Mouse (Mus musculus): ENCODE measurements around the gene Gpc1. TPM values are rescaled to one million over a fixed set of nuclear protein-coding genes. Genes with fewer than 3 reads are reported as not detected.

Gpc1 gene
- polyA plus RNA-seq, 2 experiments = 75.5 to 76.2 TPM

GRCm38 (mm10) chr1:92881982-92882381 is 50.5 kb downstream of the Gpc1 start:
- H3K27me3 ChIP-seq (ENCODE audit: control insufficient read depth, insufficient read depth, low read length) = no peaks in the 10 kb centered on the region
- H3K4me2 ChIP-seq (replicated peaks; ENCODE audit: low read depth, low read length, severe bottlenecking) = no peak overlapping the region
- H3K9me3 ChIP-seq (ENCODE audit: control insufficient read depth, low read length) = no peaks in the 10 kb centered on the region
- no peak overlapping the region for H3K4me3 ChIP-seq (replicated peaks; ENCODE audit: low read length)
- DNase-seq (ENCODE audit: low spot score) (no peak), ATAC-seq (ENCODE audit: low FRiP score, low read depth) (no peak)
- 90% methylated on average over 6 of the region's 6 CpGs for WGBS
- H3K36me3 ChIP-seq (ENCODE audit: control insufficient read depth, insufficient read depth, low read length) = no peaks in the 10 kb centered on the region
- TF ChIP-seq POLR2A (IDR thresholded peaks at IDR 0.05; ENCODE audit: borderline replicate concordance, extremely low read depth, insufficient read depth, insufficient read length) = no peak
- H3K9ac ChIP-seq (ENCODE audit: low read depth, low read length, severe bottlenecking) = no peak overlapping the region
- H3K4me1 ChIP-seq (ENCODE audit: control insufficient read depth, insufficient read depth, low read length) = no peaks in the 10 kb centered on the region
- no peak overlapping the region for H3K27ac ChIP-seq (replicated peaks; ENCODE audit: low read depth, low read length)

- 73% methylated on average over 7 of the region's 7 CpGs for WGBS
- Histone ChIP-seq H3K9ac (ENCODE audit: low read depth, low read length, severe bottlenecking) (no peak overlapping the region), H3K4me3 (replicated peaks; ENCODE audit: low read length) (no peak overlapping the region), H3K36me3 (ENCODE audit: control insufficient read depth, insufficient read depth, low read length) (no peaks in the 10 kb centered on the region), H3K27ac (replicated peaks; ENCODE audit: low read depth, low read length) (no peak overlapping the region), H3K9me3 (ENCODE audit: control insufficient read depth, low read length) (no peaks in the 10 kb centered on the region), H3K27me3 (ENCODE audit: control insufficient read depth, insufficient read depth, low read length) (no peaks in the 10 kb centered on the region), H3K4me2 (replicated peaks; ENCODE audit: low read depth, low read length, severe bottlenecking) (no peak overlapping the region), H3K4me1 (ENCODE audit: control insufficient read depth, insufficient read depth, low read length) (no peaks in the 10 kb centered on the region)
- TF ChIP-seq POLR2A (IDR thresholded peaks at IDR 0.05; ENCODE audit: borderline replicate concordance, extremely low read depth, insufficient read depth, insufficient read length) = no peak
- ATAC-seq (ENCODE audit: low FRiP score, low read depth) (no peak), DNase-seq (ENCODE audit: low spot score) (no peak)
These were observed 57.6 kb downstream of the Gpc1 start for GRCm38 (mm10) chr1:92888901-92889655.

GRCm38 (mm10) chr1:92892791-92893190 is 61.3 kb downstream of the Gpc1 start:
- no peak for TF ChIP-seq POLR2A (IDR thresholded peaks at IDR 0.05; ENCODE audit: borderline replicate concordance, extremely low read depth, insufficient read depth, insufficient read length)
- no peak overlapping the region for H3K27ac ChIP-seq (replicated peaks; ENCODE audit: low read depth, low read length)
- no peaks in the 10 kb centered on the region for H3K4me1 ChIP-seq (ENCODE audit: control insufficient read depth, insufficient read depth, low read length)
- H3K4me2 ChIP-seq (replicated peaks; ENCODE audit: low read depth, low read length, severe bottlenecking) = no peak overlapping the region
- no peak overlapping the region for H3K9ac ChIP-seq (ENCODE audit: low read depth, low read length, severe bottlenecking)
- no peaks in the 10 kb centered on the region for H3K9me3 ChIP-seq (ENCODE audit: control insufficient read depth, low read length)
- ATAC-seq (ENCODE audit: low FRiP score, low read depth) (no peak), DNase-seq (ENCODE audit: low spot score) (no peak)
- 79% methylated on average over 3 of the region's 3 CpGs for WGBS
- no peak overlapping the region for H3K4me3 ChIP-seq (replicated peaks; ENCODE audit: low read length)
- H3K27me3 ChIP-seq (ENCODE audit: control insufficient read depth, insufficient read depth, low read length) = no peaks in the 10 kb centered on the region
- no peaks in the 10 kb centered on the region for H3K36me3 ChIP-seq (ENCODE audit: control insufficient read depth, insufficient read depth, low read length)

GRCm38 (mm10) chr1:92893896-92894295 is 62.5 kb downstream of the Gpc1 start:
- 82% methylated on average over 3 of the region's 3 CpGs for WGBS

GRCm38 (mm10) chr1:92895089-92895488 is 63.6 kb downstream of the Gpc1 start:
- Histone ChIP-seq H3K27me3 (ENCODE audit: control insufficient read depth, insufficient read depth, low read length) (no peaks in the 10 kb centered on the region), H3K9ac (ENCODE audit: low read depth, low read length, severe bottlenecking) (no peak overlapping the region), H3K4me2 (replicated peaks; ENCODE audit: low read depth, low read length, severe bottlenecking) (no peak overlapping the region), H3K36me3 (ENCODE audit: control insufficient read depth, insufficient read depth, low read length) (no peaks in the 10 kb centered on the region), H3K4me3 (replicated peaks; ENCODE audit: low read length) (no peak overlapping the region), H3K4me1 (ENCODE audit: control insufficient read depth, insufficient read depth, low read length) (no peaks in the 10 kb centered on the region), H3K9me3 (ENCODE audit: control insufficient read depth, low read length) (no peaks in the 10 kb centered on the region), H3K27ac (replicated peaks; ENCODE audit: low read depth, low read length) (no peak overlapping the region)
- DNase-seq (ENCODE audit: low spot score) (peak; percentile 84), ATAC-seq (ENCODE audit: low FRiP score, low read depth) (peak; percentile 70; the same call in 1 of the 2 replicates)
- 17% methylated on average over 3 of the region's 3 CpGs for WGBS
- no peak for TF ChIP-seq POLR2A (IDR thresholded peaks at IDR 0.05; ENCODE audit: borderline replicate concordance, extremely low read depth, insufficient read depth, insufficient read length)

More at GRCm38 (mm10) chr1:92893896-92894295, 62.5 kb downstream of the Gpc1 start:
- Histone ChIP-seq H3K4me3 (replicated peaks; ENCODE audit: low read length) (no peak overlapping the region), H3K9ac (ENCODE audit: low read depth, low read length, severe bottlenecking) (no peak overlapping the region), H3K4me2 (replicated peaks; ENCODE audit: low read depth, low read length, severe bottlenecking) (no peak overlapping the region), H3K27ac (replicated peaks; ENCODE audit: low read depth, low read length) (no peak overlapping the region), H3K27me3 (ENCODE audit: control insufficient read depth, insufficient read depth, low read length) (no peaks in the 10 kb centered on the region), H3K36me3 (ENCODE audit: control insufficient read depth, insufficient read depth, low read length) (no peaks in the 10 kb centered on the region), H3K4me1 (ENCODE audit: control insufficient read depth, insufficient read depth, low read length) (no peaks in the 10 kb centered on the region), H3K9me3 (ENCODE audit: control insufficient read depth, low read length) (no peaks in the 10 kb centered on the region)
- no peak for TF ChIP-seq POLR2A (IDR thresholded peaks at IDR 0.05; ENCODE audit: borderline replicate concordance, extremely low read depth, insufficient read depth, insufficient read length)
- DNase-seq (ENCODE audit: low spot score) (no peak), ATAC-seq (ENCODE audit: low FRiP score, low read depth) (no peak)

Data from limb, embryonic 14.5 days (tissue).